Mouse (Mus musculus) cerebellum, postnatal 4 days (tissue): Measurements from ENCODE around the gene Plin3.
A peak's percentile ranks its signal among the peaks of the same experiment; 100 is the strongest.

Source experiments
- DNase-seq, 2 experiments: peaks; one replicate each; pipeline ENCODE4 v3.0.0; 2022; ENCODE audit warnings: low spot score in 2 of 2, mixed read lengths in 1 of 2

Plin3 gene

DNA sequence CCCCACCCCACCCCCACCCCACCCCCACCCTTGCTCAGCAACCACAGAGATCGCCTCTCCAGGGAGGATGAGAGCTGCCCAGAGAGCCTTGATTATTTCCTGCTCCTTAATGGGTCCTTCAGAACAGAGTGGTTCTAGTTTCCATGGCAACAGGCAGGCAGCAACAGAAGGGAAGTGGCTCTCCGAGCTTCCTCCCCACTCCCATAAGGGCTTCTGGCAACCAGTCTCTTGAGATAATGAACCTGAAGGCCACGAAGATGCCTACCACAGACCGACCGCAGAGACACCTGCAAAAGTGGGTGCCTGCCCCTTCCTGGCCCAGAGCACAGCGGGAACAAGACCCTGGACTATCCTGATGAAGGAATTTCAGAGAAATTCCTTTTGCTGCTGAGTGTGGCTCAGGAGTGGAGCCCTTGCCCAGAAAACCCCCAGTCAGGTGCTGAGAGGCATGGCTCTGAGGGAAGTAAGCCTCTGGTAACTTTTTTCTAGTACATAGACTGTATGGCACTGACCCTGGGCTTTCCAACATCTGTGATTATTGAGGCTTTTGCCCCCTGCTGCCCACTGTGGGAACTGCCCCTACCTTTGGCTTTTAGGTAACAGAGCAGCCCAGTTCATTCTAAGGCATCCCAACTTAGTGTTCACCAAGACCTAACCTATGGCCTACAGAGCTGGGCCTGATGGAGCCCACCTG, 41.4 kb downstream of the Plin3 start:
- peak in 1 of 2 experiments; percentile 69 for DNase-seq

- no peak for DNase-seq
Measured at GRCm38 (mm10) chr17:56245608-56246007, 47.1 kb downstream of the Plin3 start.

DNA sequence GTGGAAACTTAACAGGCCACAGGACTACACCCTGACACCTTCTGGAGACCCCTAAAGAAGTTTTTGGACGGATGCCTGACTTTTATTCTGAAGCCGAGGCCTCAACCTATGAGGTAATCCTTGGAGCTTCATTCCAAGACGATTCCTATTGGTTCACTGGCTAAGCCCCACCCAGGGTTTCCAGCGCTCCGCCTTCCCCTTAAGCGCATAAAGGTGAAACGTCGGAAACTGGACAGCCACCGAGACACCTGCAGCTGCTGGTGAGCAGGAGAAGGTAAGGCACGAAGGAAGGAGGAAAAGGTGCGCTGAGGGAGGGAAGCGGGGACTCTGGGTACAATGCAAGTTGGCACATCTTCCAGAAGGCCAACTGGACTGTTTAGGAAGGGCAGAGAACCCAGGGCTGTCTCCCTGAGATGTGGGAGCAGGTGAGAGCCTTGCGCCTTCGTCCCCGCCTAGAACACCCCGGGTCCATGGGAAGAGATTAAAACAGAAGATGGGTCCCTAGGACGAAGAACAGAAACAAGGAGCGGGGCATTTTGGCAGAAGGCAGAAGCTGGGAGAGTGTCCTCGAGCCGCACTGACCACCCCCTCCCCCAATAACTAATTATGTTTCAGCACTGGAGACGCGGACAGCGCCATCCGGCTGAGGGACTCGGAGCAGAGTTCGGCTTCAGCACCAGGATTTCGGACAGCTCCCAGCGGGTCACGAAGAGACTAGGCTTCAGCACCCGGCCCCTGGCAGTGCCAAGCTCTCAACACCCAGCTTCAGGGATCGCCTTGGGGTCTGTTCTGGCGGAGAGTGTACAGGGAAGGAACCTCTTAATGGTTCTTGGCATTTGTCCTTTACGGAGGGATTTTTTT, 50.9 kb downstream of the Plin3 start:
- peak; percentile 73 to 74 for DNase-seq

GRCm38 (mm10) chr17:56233818-56234469, 58.7 kb downstream of the Plin3 start:
- DNase-seq: peak; percentile 57 to 85

DNA sequence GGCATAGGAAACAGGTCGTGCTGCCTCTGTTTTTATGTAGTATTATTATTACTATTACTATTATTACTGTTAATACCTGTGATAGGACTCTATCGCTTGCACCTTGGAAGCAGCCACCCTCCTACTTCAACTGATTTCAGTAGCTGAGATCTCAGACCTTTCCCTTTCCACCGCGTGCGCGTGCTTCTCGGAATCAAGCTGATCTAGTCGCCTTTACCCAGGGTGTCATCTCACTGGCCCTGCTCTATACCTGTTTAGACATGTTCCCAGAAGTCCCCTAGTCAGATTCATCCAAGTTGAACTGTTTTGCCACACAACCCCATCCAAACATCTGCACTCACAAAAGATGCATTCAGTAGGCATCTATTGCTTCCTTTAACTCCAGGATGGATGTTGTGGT, 59.3 kb downstream of the Plin3 start:
- DNase-seq: no peak

- no peak for DNase-seq
Measured at GRCm38 (mm10) chr17:56229943-56230342, 62.7 kb downstream of the Plin3 start.
